Mouse (Mus musculus) heart, embryonic 15.5 days (tissue): ENCODE results near the gene Arrdc2. TPM values are rescaled to one million over a fixed set of nuclear protein-coding genes. Genes with fewer than 3 reads are reported as not detected.
A peak's percentile ranks its signal among the peaks of the same experiment; 100 is the strongest.

Source experiments
- ATAC-seq: fragments of 200-750 bp; cut with Nextera tagmentation; replicated peaks from 2 replicates; pipeline ENCODE4 v1.8.0; 2017; ENCODE audit warnings: low read depth, moderate TSS enrichment; ENCODE audit not compliant: insufficient number of reproducible peaks, insufficient read depth, low FRiP score
- H3K27ac ChIP-seq: fragments of 300-500 bp; sonication (generic); 2 replicates; pipeline ENCODE4 v1.5.1; 2015; ENCODE audit warnings: mild to moderate bottlenecking, inconsistent platforms
- H3K27me3 ChIP-seq: fragments of 300-500 bp; sonication (generic); 2 replicates; pipeline ENCODE4 v1.6.1; 2015; ENCODE audit warnings: inconsistent platforms
- H3K36me3 ChIP-seq: fragments of 300-500 bp; sonication (generic); 2 replicates; pipeline ENCODE4 v1.6.1; 2015; ENCODE audit warnings: mild to moderate bottlenecking, inconsistent platforms
- H3K4me1 ChIP-seq: fragments of 300-500 bp; sonication (generic); replicated peaks from 2 replicates; pipeline ENCODE4 v1.6.1; 2015; ENCODE audit warnings: inconsistent platforms
- H3K4me2 ChIP-seq: fragments of 300-500 bp; sonication (generic); 2 replicates; pipeline ENCODE4 v1.6.1; 2015; ENCODE audit warnings: inconsistent platforms, mild to moderate bottlenecking, moderate library complexity
- H3K4me3 ChIP-seq: fragments of 300-500 bp; sonication (generic); 2 replicates; pipeline ENCODE4 v1.5.1; 2015; ENCODE audit warnings: mild to moderate bottlenecking, inconsistent platforms
- H3K9ac ChIP-seq: fragments of 300-500 bp; sonication (generic); 2 replicates; pipeline ENCODE4 v1.6.1; 2015; ENCODE audit warnings: mild to moderate bottlenecking, inconsistent platforms
- H3K9me3 ChIP-seq: fragments of 300-500 bp; sonication (generic); replicated peaks from 2 replicates; pipeline ENCODE4 v1.6.1; 2016; ENCODE audit warnings: inconsistent platforms
- WGBS: fragments of 180-500 bp; shearing (Covaris S2); methylation state at CpG from one replicate; pipeline ENCODE4 v1.1.7; 2015; ENCODE audit warnings: mixed read lengths; 5-methylcytosine and 5-hydroxymethylcytosine counted together
- polyA plus RNA-seq: library from polyadenylated mRNA; unstranded; fragments of >200 nt; fragmentation: Nextera tagmentation; extraction: Ambion mirVana; gene quantifications from 2 replicates; pipeline ENCODE4 v1.2.1, GENCODE M21; 2015

Gene Arrdc2
- polyA plus RNA-seq, 1 experiment from 2014 or later = 2.8 TPM

GRCm38 (mm10) chr8:70804481-70805206, 34.9 kb downstream of the Arrdc2 start, which contains the start of gene Mast3:
TSS of gene Mast3 (minus strand) at chr8:70805054.
- Histone ChIP-seq H3K4me1 (peaks cover 14% of the 10 kb centered on the region), H3K9me3 (no peaks in the 10 kb centered on the region), H3K4me3 (peak within 1 kb of the TSS; percentile 63), H3K9ac (peak within 1 kb of the TSS; percentile 43), H3K36me3 (no peaks in the 10 kb centered on the region), H3K27me3 (peaks cover 53% of the 10 kb centered on the region), H3K27ac (peak within 1 kb of the TSS; percentile 35; the same call in 1 of the 2 replicates), H3K4me2 (peak within 1 kb of the TSS; percentile 98)
- under 1% methylated on average over 45 of the region's 45 CpGs for WGBS
- peak; percentile 76 for ATAC-seq

- ATAC-seq = 0 out of 2 replicates have a peak, but pooled peaks have one; percentile 23
- no peaks in the 10 kb centered on the region for H3K36me3 ChIP-seq
- H3K27ac ChIP-seq = peak overlapping the region; percentile 35; the same call in 1 of the 2 replicates
- peak overlapping the region; percentile 43 for H3K9ac ChIP-seq
- 2% methylated on average over 46 of the region's 47 CpGs for WGBS
- peaks cover 14% of the 10 kb centered on the region for H3K4me1 ChIP-seq
- H3K4me2 ChIP-seq = peak overlapping the region; percentile 98
- no peaks in the 10 kb centered on the region for H3K9me3 ChIP-seq
- H3K27me3 ChIP-seq = peaks cover 59% of the 10 kb centered on the region
- H3K4me3 ChIP-seq = peak overlapping the region; percentile 63
Observed at GRCm38 (mm10) chr8:70803761-70804480, 35.6 kb downstream of the Arrdc2 start.

DNA sequence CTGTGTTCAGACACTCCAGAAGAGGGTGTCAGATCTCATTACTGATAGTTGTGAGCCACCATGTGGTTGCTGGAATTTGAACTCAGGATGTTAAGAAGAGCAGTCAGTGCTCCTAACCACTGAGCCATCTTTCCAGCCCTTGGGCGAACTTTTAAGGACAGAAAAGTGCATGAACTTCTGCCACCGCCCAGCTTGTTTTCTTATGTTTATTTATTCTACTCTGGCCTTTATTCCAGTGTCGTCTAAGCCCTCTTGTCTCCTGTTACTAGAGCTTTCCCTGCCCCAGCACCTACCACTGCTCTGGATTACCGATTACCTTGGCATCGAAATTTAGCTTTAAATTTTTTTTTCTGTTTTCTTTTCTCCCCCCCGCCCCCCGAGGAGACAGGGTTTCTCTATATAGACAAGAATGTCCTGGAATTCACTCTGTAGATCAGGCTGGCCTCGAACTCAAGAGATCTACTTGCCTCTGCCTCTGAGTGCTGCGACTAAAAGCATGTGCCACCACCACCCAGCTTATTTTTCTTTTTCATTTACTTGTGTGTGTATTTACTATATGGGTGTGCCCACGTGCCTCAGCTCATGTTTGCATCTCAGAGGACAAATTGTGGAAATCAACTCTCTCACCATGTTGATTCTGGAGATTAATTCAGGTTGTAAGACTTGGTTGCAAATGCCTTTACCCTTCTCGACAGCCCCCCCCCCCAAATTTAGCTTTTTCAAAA, 36.6 kb downstream of the Arrdc2 start:
- H3K9me3 ChIP-seq = no peaks in the 10 kb centered on the region
- 60% methylated on average over 11 of the region's 11 CpGs for WGBS
- peaks cover 18% of the 10 kb centered on the region for H3K4me1 ChIP-seq
- no peak overlapping the region for H3K27ac ChIP-seq
- H3K4me3 ChIP-seq = no peak overlapping the region
- no peak for ATAC-seq
- peak overlapping the region; percentile 98; the same call in 1 of the 2 replicates for H3K4me2 ChIP-seq
- no peak overlapping the region for H3K9ac ChIP-seq
- peaks cover 64% of the 10 kb centered on the region for H3K27me3 ChIP-seq
- no peaks in the 10 kb centered on the region for H3K36me3 ChIP-seq

DNA sequence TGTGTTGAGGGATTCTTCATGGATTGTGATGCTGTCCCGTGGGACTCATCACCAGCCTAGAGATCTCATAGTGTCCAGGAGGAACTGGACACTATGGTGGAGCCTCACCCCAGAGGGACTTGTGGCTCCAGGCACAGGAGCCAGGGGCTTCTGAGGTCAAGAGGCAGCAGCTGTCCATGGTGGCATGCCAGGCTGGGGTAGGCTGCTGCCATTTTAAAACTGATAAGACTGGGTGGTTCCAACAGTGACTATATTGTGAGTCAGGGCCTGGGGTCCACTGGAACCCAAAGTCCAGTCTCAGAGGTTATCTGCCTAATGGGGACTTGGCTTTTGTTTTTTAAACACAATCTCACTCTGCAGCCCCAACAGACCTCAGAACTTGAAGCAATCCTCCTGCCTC, 37.7 kb downstream of the Arrdc2 start:
- no peaks in the 10 kb centered on the region for H3K36me3 ChIP-seq
- no peak overlapping the region for H3K9ac ChIP-seq
- peaks cover 69% of the 10 kb centered on the region for H3K27me3 ChIP-seq
- H3K4me2 ChIP-seq = no peak overlapping the region
- no peak overlapping the region for H3K4me3 ChIP-seq
- peaks cover 25% of the 10 kb centered on the region for H3K4me1 ChIP-seq
- H3K27ac ChIP-seq = no peak overlapping the region
- no peaks in the 10 kb centered on the region for H3K9me3 ChIP-seq
- ATAC-seq = no peak
- 67% methylated on average over 1 of the region's 1 CpGs for WGBS

DNA sequence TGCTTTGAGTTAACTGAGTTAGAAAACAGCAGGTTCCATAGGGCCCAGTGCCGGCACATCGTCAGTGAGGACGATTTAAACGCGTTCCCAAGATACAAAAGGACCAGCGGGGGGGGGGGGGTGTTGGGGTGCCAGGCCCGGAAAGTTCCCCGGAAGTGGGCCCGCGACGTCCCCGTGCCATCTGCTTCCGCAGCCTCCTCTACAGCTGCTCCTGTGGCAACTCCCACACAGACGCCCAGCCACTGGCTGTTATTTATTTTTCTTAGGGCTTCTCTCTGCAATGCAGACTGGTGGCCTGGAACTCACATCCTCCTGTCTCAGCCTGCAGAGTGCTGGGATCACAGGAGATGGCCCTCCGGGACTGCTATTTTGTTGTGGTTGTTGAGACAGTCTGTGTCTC, 38.4 kb downstream of the Arrdc2 start:
- Histone ChIP-seq H3K4me3 (no peak overlapping the region), H3K27me3 (peaks cover 75% of the 10 kb centered on the region), H3K27ac (no peak overlapping the region), H3K36me3 (no peaks in the 10 kb centered on the region), H3K9ac (no peak overlapping the region), H3K9me3 (no peaks in the 10 kb centered on the region), H3K4me1 (peaks cover 30% of the 10 kb centered on the region), H3K4me2 (no peak overlapping the region)
- 18% methylated on average over 15 of the region's 15 CpGs for WGBS
- ATAC-seq = no peak

- Histone ChIP-seq H3K4me1 (peaks cover 30% of the 10 kb centered on the region), H3K9ac (no peak overlapping the region), H3K36me3 (no peaks in the 10 kb centered on the region), H3K27me3 (peaks cover 76% of the 10 kb centered on the region), H3K4me3 (no peak overlapping the region), H3K4me2 (no peak overlapping the region), H3K9me3 (no peaks in the 10 kb centered on the region), H3K27ac (no peak overlapping the region)
- WGBS = 54% methylated on average over 10 of the region's 10 CpGs
- no peak for ATAC-seq
Observed at GRCm38 (mm10) chr8:70800648-70801047, 38.9 kb downstream of the Arrdc2 start.

GRCm38 (mm10) chr8:70798281-70798680, 41.2 kb downstream of the Arrdc2 start:
- peak overlapping the region; percentile 51; the same call in 1 of the 2 replicates for H3K9ac ChIP-seq
- no peaks in the 10 kb centered on the region for H3K9me3 ChIP-seq
- H3K4me3 ChIP-seq = peak overlapping the region; percentile 60
- peaks cover 16% of the 10 kb centered on the region for H3K4me1 ChIP-seq
- 19% methylated on average over 15 of the region's 15 CpGs for WGBS
- peak overlapping the region; percentile 91 for H3K4me2 ChIP-seq
- H3K27ac ChIP-seq = no peak overlapping the region
- H3K27me3 ChIP-seq = peaks cover 71% of the 10 kb centered on the region
- no peak for ATAC-seq
- H3K36me3 ChIP-seq = no peaks in the 10 kb centered on the region

GRCm38 (mm10) chr8:70797081-70798070, 42.1 kb downstream of the Arrdc2 start:
- H3K4me1 ChIP-seq = peaks cover 23% of the 10 kb centered on the region
- peak overlapping the region; percentile 60 for H3K4me3 ChIP-seq
- 0 out of 2 replicates have a peak overlapping the region, but pooled peaks have one; percentile 14 for H3K27ac ChIP-seq
- peak overlapping the region; percentile 51 for H3K9ac ChIP-seq
- H3K9me3 ChIP-seq = no peaks in the 10 kb centered on the region
- peaks cover 69% of the 10 kb centered on the region for H3K27me3 ChIP-seq
- no peaks in the 10 kb centered on the region for H3K36me3 ChIP-seq
- H3K4me2 ChIP-seq = peak overlapping the region; percentile 91
- peak; percentile 84 for ATAC-seq
- under 1% methylated on average over 57 of the region's 57 CpGs for WGBS

GRCm38 (mm10) chr8:70796403-70797080, 43.0 kb downstream of the Arrdc2 start:
- Histone ChIP-seq H3K4me1 (peaks cover 27% of the 10 kb centered on the region), H3K4me2 (peak overlapping the region; percentile 91), H3K27ac (no peak overlapping the region), H3K9ac (peak overlapping the region; percentile 57), H3K27me3 (peaks cover 61% of the 10 kb centered on the region), H3K36me3 (no peaks in the 10 kb centered on the region), H3K9me3 (no peaks in the 10 kb centered on the region), H3K4me3 (peak overlapping the region; percentile 60)
- 4% methylated on average over 54 of the region's 54 CpGs for WGBS
- no peak for ATAC-seq

GRCm38 (mm10) chr8:70795370-70795769, 44.1 kb downstream of the Arrdc2 start:
- Histone ChIP-seq H3K9ac (no peak overlapping the region), H3K4me3 (no peak overlapping the region), H3K27me3 (peaks cover 52% of the 10 kb centered on the region), H3K9me3 (no peaks in the 10 kb centered on the region), H3K27ac (no peak overlapping the region), H3K4me2 (no peak overlapping the region), H3K4me1 (peaks cover 39% of the 10 kb centered on the region), H3K36me3 (no peaks in the 10 kb centered on the region)
- 81% methylated on average over 2 of the region's 2 CpGs for WGBS
- no peak for ATAC-seq
